Mouse (Mus musculus): ENCODE data around the gene Atp5h. TPM values are rescaled to one million over a fixed set of nuclear protein-coding genes. Genes with fewer than 3 reads are reported as not detected.

Gene Atp5h
- total and polyA plus RNA-seq, 3 experiments, result 107 to 764 (median 487) TPM

DNA sequence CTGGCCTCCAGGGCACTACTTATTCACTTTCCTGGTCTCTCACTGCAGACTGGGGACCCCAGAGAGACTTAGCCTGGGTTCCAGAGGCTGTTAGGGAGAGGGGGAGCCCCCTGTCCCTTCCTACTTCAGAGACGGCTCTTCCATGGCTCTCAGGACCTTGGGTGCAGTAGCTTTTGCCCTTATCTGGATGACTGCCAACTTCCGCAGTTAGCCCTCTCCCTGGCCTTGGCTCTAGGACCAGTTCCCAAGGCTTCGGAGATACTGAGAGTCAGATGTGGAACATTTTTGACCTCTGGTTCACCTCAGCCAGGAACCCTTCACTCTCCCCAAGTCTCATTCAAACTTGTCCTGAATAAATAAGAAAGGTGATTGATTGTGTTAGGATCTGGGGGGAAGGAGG, 27.1 kb upstream of the Atp5h start:
- Histone ChIP-seq H3K27me3 (ENCODE audit: insufficient read depth, low read length) (peaks cover 55% of the 10 kb centered on the region), H3K4me3 (ENCODE audit: low read depth, low read length) (no peak overlapping the region), H3K36me3 (replicated peaks) (no peaks in the 10 kb centered on the region), H3K9me3 (replicated peaks) (no peaks in the 10 kb centered on the region), H3K4me1 (ENCODE audit: insufficient read depth, low read depth, low read length) (no peaks in the 10 kb centered on the region)
- no peak for DNase-seq (ENCODE audit: low spot score)
- TF ChIP-seq TAL1 (conservative IDR thresholded peaks at IDR 0.05; ENCODE audit: low read depth, low read length) (no peak), GATA1 (IDR thresholded peaks at IDR 0.05; ENCODE audit: borderline replicate concordance, low read length) (no peak)
- no peak for ATAC-seq (ENCODE audit: extremely low read depth, insufficient number of reproducible peaks, low FRiP score, poor library complexity, severe bottlenecking)

DNA sequence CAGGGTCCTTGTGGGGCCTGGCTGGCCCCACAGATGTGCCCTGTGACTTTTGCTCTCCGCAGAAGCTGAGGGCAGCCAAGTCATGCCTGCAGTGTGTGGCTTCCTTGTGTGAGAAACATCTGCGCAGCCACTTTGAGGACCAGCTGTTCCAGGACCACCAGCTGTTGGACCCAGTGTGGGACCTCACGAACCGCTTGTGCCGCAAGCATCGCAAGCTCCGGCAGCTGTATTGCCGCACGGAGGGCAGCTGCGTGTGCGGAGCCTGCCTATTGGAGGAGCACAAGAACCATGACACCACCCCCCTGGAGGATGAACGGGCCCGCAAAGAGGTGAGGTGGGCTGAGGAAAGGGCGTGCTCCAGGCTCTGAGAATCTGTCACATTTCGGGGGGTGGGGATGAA, 21.7 kb upstream of the Atp5h start:
- DNase-seq (ENCODE audit: low spot score) (no peak), ATAC-seq (ENCODE audit: extremely low read depth, insufficient number of reproducible peaks, low FRiP score, poor library complexity, severe bottlenecking) (no peak)
- Histone ChIP-seq H3K4me1 (ENCODE audit: insufficient read depth, low read depth, low read length) (peaks cover 23% of the 10 kb centered on the region), H3K9me3 (replicated peaks) (peaks cover 7% of the 10 kb centered on the region; the same call in 1 of the 2 replicates), H3K27me3 (ENCODE audit: insufficient read depth, low read length) (peaks cover 29% of the 10 kb centered on the region), H3K36me3 (replicated peaks) (no peaks in the 10 kb centered on the region), H3K4me3 (ENCODE audit: low read depth, low read length) (no peak overlapping the region)
- TF ChIP-seq GATA2 (IDR thresholded peaks at IDR 0.05; ENCODE audit: borderline replicate concordance, low read depth, low read length) (no peak), CTCF (IDR thresholded peaks at IDR 0.05; ENCODE audit: low read depth, low read length) (no peak), TAL1 (conservative IDR thresholded peaks at IDR 0.05; ENCODE audit: low read depth, low read length) (no peak), POLR2AphosphoS5 (IDR thresholded peaks at IDR 0.05; ENCODE audit: insufficient replicate concordance, low read depth, low read length) (no peak), GATA1 (IDR thresholded peaks at IDR 0.05; ENCODE audit: borderline replicate concordance, low read length) (no peak)

- Histone ChIP-seq H3K36me3 (replicated peaks) (no peaks in the 10 kb centered on the region), H3K4me1 (ENCODE audit: insufficient read depth, low read depth, low read length) (peaks cover 26% of the 10 kb centered on the region), H3K4me3 (ENCODE audit: low read depth, low read length) (no peak within 1 kb of the TSS), H3K27me3 (ENCODE audit: insufficient read depth, low read length) (peaks cover 19% of the 10 kb centered on the region; the same call in 1 of the 2 replicates), H3K9me3 (replicated peaks) (peaks cover 7% of the 10 kb centered on the region; the same call in 1 of the 2 replicates)
- TF ChIP-seq POLR2AphosphoS5 (IDR thresholded peaks at IDR 0.05; ENCODE audit: insufficient replicate concordance, low read depth, low read length) (no peak), TAL1 (conservative IDR thresholded peaks at IDR 0.05; ENCODE audit: low read depth, low read length) (no peak), GATA1 (IDR thresholded peaks at IDR 0.05; ENCODE audit: borderline replicate concordance, low read length) (no peak), GATA2 (IDR thresholded peaks at IDR 0.05; ENCODE audit: borderline replicate concordance, low read depth, low read length) (no peak), CTCF (IDR thresholded peaks at IDR 0.05; ENCODE audit: low read depth, low read length) (no peak)
- ATAC-seq (ENCODE audit: extremely low read depth, insufficient number of reproducible peaks, low FRiP score, poor library complexity, severe bottlenecking), result no peak
- no peak for DNase-seq (ENCODE audit: low spot score)
These were observed 20.3 kb upstream of the Atp5h start, which contains the start of gene Trim80 for GRCm38 (mm10) chr11:115439906-115440595. Gene Trim80 (plus strand): TSS chr11:115440545.

DNA sequence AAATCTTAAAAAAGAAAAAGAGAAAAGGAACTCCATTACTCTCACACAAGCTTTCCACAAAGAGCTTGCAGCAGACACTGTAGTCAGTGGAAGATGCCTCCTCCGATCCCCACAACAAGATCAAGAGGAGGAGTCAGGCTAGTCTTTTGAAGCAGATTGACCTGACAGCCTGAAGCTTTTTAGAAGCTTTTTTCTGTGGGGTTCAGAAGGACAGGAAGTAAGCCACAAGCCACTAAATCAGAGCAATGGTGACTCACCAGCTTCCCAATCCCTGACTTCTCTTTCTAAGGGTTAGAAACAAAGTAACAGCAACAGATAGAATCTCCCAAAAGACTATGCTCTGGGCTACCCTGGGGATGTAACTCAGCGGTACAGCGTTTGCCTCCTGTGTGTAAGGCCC, 19.6 kb upstream of the Atp5h start:
- Histone ChIP-seq H3K4me3 (ENCODE audit: low read depth, low read length) (no peak overlapping the region), H3K4me1 (ENCODE audit: insufficient read depth, low read depth, low read length) (peaks cover 29% of the 10 kb centered on the region), H3K27me3 (ENCODE audit: insufficient read depth, low read length) (peaks cover 15% of the 10 kb centered on the region; the same call in 1 of the 2 replicates), H3K36me3 (replicated peaks) (no peaks in the 10 kb centered on the region), H3K9me3 (replicated peaks) (peaks cover 7% of the 10 kb centered on the region; the same call in 1 of the 2 replicates)
- no peak for TF ChIP-seq CTCF (IDR thresholded peaks at IDR 0.05; ENCODE audit: low read depth, low read length)
- no peak for TF ChIP-seq GATA1 (IDR thresholded peaks at IDR 0.05; ENCODE audit: borderline replicate concordance, low read length)
- no peak for TF ChIP-seq GATA2 (IDR thresholded peaks at IDR 0.05; ENCODE audit: borderline replicate concordance, low read depth, low read length)
- no peak for TF ChIP-seq TAL1 (conservative IDR thresholded peaks at IDR 0.05; ENCODE audit: low read depth, low read length)
- no peak for TF ChIP-seq POLR2AphosphoS5 (IDR thresholded peaks at IDR 0.05; ENCODE audit: insufficient replicate concordance, low read depth, low read length)
- no peak for ATAC-seq (ENCODE audit: extremely low read depth, insufficient number of reproducible peaks, low FRiP score, poor library complexity, severe bottlenecking)
- no peak for DNase-seq (ENCODE audit: low spot score)

- Histone ChIP-seq H3K9me3 (replicated peaks) (peaks cover 7% of the 10 kb centered on the region; the same call in 1 of the 2 replicates), H3K36me3 (replicated peaks) (peaks cover 4% of the 10 kb centered on the region), H3K4me3 (ENCODE audit: low read depth, low read length) (no peak overlapping the region), H3K4me1 (ENCODE audit: insufficient read depth, low read depth, low read length) (peaks cover 29% of the 10 kb centered on the region), H3K27me3 (ENCODE audit: insufficient read depth, low read length) (peaks cover 11% of the 10 kb centered on the region; the same call in 1 of the 2 replicates)
- TF ChIP-seq GATA2 (IDR thresholded peaks at IDR 0.05; ENCODE audit: borderline replicate concordance, low read depth, low read length), result no peak
- no peak for TF ChIP-seq TAL1 (conservative IDR thresholded peaks at IDR 0.05; ENCODE audit: low read depth, low read length)
- no peak for TF ChIP-seq GATA1 (IDR thresholded peaks at IDR 0.05; ENCODE audit: borderline replicate concordance, low read length)
- no peak for TF ChIP-seq CTCF (IDR thresholded peaks at IDR 0.05; ENCODE audit: low read depth, low read length)
- TF ChIP-seq POLR2AphosphoS5 (IDR thresholded peaks at IDR 0.05; ENCODE audit: insufficient replicate concordance, low read depth, low read length), result no peak
- DNase-seq (ENCODE audit: low spot score) (no peak), ATAC-seq (ENCODE audit: extremely low read depth, insufficient number of reproducible peaks, low FRiP score, poor library complexity, severe bottlenecking) (peak; percentile 49)
These were observed 17.9 kb upstream of the Atp5h start for GRCm38 (mm10) chr11:115437571-115438122.

DNA sequence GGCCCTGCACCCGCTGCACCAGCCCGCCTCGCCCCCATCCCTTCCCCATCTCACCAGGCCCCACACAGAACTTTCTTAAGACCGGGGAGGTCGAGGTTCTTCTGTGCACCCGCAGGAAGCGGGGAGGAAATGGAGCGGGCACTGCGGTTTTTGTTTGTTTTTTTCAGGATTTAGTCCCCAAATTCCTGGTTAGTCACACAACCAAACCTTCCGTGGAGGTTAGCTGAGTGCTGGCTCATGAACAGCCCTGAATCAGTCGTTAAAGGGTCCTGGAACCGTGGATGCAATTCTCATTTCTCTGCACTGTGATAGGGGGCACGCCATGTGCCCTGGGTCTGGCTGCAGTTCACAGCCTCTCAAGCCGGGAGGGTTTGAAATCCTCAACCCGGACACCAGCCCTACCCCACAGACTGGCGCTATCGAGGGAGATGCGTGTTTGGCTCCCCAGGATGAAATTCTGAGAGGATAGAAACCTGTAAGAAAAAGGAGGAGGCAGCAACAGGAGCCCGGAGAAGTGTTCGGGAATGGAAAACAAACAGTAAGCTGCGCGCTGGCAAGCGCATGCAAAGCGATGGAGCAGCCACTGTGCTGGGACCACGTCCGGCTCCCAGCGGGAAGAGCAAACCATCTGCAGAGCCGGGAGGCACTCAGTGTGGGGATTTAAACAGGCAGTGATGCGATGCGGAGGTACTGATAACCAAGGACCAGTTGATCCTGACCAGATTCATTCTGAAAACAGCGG, 16.0 kb upstream of the Atp5h start:
- Histone ChIP-seq H3K9me3 (replicated peaks) (peaks cover 7% of the 10 kb centered on the region; the same call in 1 of the 2 replicates), H3K4me1 (ENCODE audit: insufficient read depth, low read depth, low read length) (peaks cover 29% of the 10 kb centered on the region), H3K27me3 (ENCODE audit: insufficient read depth, low read length) (peaks cover 4% of the 10 kb centered on the region; the same call in 1 of the 2 replicates), H3K4me3 (ENCODE audit: low read depth, low read length) (no peak overlapping the region), H3K36me3 (replicated peaks) (peaks cover 23% of the 10 kb centered on the region)
- TF ChIP-seq GATA1 (IDR thresholded peaks at IDR 0.05; ENCODE audit: borderline replicate concordance, low read length), result no peak
- TF ChIP-seq GATA2 (IDR thresholded peaks at IDR 0.05; ENCODE audit: borderline replicate concordance, low read depth, low read length), result no peak
- no peak for TF ChIP-seq TAL1 (conservative IDR thresholded peaks at IDR 0.05; ENCODE audit: low read depth, low read length)
- no peak for TF ChIP-seq CTCF (IDR thresholded peaks at IDR 0.05; ENCODE audit: low read depth, low read length)
- TF ChIP-seq POLR2AphosphoS5 (IDR thresholded peaks at IDR 0.05; ENCODE audit: insufficient replicate concordance, low read depth, low read length), result no peak
- ATAC-seq (ENCODE audit: extremely low read depth, insufficient number of reproducible peaks, low FRiP score, poor library complexity, severe bottlenecking), result no peak
- no peak for DNase-seq (ENCODE audit: low spot score)

Data from G1E (cell line).